Mouse (Mus musculus) liver (tissue): ENCODE data around the gene Olfr1138.

Experiments
- DNase-seq: peaks from one replicate; pipeline ENCODE4 v3.0.0-alpha.2; 2020; ENCODE audit warnings: mixed read lengths

Gene Olfr1138

GRCm38 (mm10) chr2:87739878-87740277 lies at the start of gene Olfr1138:
Gene Olfr1138, minus strand, starts transcription at chr2:87739978.
- DNase-seq, result no peak

- DNase-seq, result no peak
Observed at GRCm38 (mm10) chr2:87779183-87779582, 39.4 kb upstream of the Olfr1138 start, which contains the start of gene Olfr152. Gene Olfr152, plus strand, starts transcription at chr2:87779483.

- DNase-seq, result no peak
Observed at GRCm38 (mm10) chr2:87776143-87776542, 36.4 kb upstream of the Olfr1138 start.

- no peak for DNase-seq
Observed at GRCm38 (mm10) chr2:87753891-87754290, 14.1 kb upstream of the Olfr1138 start, which contains the start of gene Olfr1141. Gene Olfr1141, minus strand, starts transcription at chr2:87753991.

GRCm38 (mm10) chr2:87743452-87743851 lies 3.7 kb upstream of the Olfr1138 start, which contains the start of gene Olfr1140:
Gene Olfr1140, plus strand, starts transcription at chr2:87743752.
- DNase-seq, result no peak

GRCm38 (mm10) chr2:87713079-87713478 lies 26.7 kb downstream of the Olfr1138 start, which contains the start of gene Olfr1137:
Gene Olfr1137, minus strand, starts transcription at chr2:87713179.
- DNase-seq, result no peak

GRCm38 (mm10) chr2:87693847-87694246 lies 45.9 kb downstream of the Olfr1138 start, which contains the start of gene Olfr1136:
Gene Olfr1136, minus strand, starts transcription at chr2:87693947.
- DNase-seq, result no peak
